Mouse (Mus musculus) granulocyte monocyte progenitor cell, adult 5-6 weeks (primary cell): ENCODE results near the gene Rnh1. TPM values are rescaled to one million over a fixed set of nuclear protein-coding genes. Genes with fewer than 3 reads are reported as not detected.

Source experiments
- ATAC-seq: replicated peaks from 2 replicates; pipeline ENCODE4 v1.8.0; 2016; ENCODE audit warnings: mild to moderate bottlenecking, moderate TSS enrichment, inconsistent platforms; ENCODE audit not compliant: poor library complexity, severe bottlenecking
- total RNA-seq, 2 experiments: library from RNA; stranded (forward) in 1 of 2; stranded (reverse) in 1 of 2; fragments of 200-712, 200-1000 nt in 1 of 2; fragments of >200 nt in 1 of 2; fragmentation: Nextera tagmentation in 1 of 2; gene quantifications; 2 replicates each; pipeline ENCODE4 v1.2.3; 2014 to 2017

Gene Rnh1
- total RNA-seq, 2 experiments from 2014 or later, result 45.2 to 109 TPM

DNA sequence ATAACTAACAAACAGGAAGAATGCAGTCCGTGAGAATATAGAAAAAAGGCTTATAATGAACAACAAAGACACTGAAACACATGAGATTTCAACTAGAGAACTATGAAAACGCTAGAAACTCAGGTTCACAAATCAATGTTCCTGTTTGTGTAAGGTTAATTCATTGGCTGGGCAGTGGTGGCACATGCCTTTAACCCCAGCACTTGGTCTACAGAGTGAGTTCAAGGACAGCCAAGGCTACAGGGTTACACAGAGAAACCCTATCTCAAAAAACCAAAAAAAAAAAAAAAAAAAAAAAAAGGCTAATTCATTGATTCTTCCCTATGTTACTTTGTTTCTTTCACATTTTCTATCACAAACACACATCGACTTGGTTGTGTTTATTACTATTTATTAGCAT, 52.1 kb downstream of the Rnh1 start:
- ATAC-seq, result no peak

DNA sequence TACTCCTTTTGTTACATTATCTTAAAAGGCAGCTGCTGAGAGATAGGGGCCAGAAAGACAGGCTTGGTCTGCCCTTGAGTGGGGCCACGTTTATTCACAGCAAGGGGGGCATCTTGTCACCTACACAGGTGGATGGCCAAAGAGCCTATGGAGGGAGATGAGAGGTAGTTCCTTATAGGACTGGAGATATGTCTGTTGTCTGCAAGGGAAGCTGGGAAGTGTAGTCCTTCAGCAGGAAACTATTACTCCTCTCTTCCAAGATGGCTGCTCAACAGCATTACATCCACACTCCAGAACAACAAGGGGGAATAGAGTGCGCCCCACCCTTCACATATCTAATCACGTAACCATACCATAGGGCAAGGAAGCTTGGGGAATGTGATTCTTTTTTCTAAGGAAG, 53.2 kb downstream of the Rnh1 start:
- ATAC-seq, result no peak

DNA sequence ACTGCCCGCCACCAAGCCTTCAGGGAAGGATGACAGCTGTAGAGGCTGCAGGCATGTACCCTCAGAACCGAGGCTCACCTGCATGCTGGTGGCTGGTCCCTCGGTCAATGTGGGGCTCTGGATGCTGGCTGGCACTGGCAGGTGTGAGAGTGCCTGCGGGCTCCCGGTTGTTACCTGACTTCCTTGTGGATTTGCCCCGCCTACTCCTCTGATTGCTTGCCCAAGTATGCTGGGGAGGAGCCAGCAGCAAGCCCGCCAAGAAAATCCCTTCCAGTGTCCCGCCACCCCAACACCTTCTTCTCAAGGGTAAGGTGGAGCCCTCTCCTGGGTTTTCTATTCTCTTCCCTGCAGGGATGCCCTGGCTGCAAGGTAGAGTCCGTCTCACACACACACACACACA, 55.0 kb downstream of the Rnh1 start, which contains the start of gene Ano9:
TSS of gene Ano9 (minus strand) at position 171 of the 400 bp plus-strand sequence.
- ATAC-seq, result no peak

DNA sequence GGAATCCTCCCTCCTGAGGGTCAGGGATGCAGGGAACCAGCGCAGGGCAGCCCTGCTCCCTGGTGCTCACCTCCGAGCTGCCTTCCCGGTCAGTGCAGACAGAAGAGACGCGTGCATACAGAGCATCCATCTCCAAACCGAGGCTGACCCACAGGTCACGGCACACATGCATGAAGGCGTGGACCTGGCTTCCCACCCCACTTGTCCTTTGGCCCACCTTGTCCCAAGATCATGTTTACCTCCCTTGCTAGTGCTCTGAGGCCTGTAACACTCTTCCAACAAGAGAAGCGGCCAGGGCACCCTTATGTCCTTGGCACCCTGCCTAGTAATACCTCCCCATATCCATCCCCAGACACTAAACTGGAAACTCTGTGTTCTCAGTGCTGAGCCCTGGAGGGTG, 56.8 kb downstream of the Rnh1 start:
- ATAC-seq, result no peak

Other genes with a start within 250 kb of the Rnh1 start
- 6.6 and 11.5 TPM in 2 replicates for gene Pgghg, start 231.5 kb downstream of the Rnh1 start, total RNA-seq (2014; fragmentation: Nextera tagmentation)
- gene Pgghg, start 231.5 kb downstream of the Rnh1 start, total RNA-seq (2017), result 6.9 and 7.8 TPM in 2 replicates
- 1.7 TPM in 1 of 2 replicates, not detected in the other for gene Ifitm5, start 222.6 kb downstream of the Rnh1 start, total RNA-seq (2014; fragmentation: Nextera tagmentation)
- gene Ifitm5, start 222.6 kb downstream of the Rnh1 start, total RNA-seq (2017), result not detected in 2 replicates
- not detected in 2 replicates for gene Gm45717, start 216.9 kb downstream of the Rnh1 start, total RNA-seq (2014; fragmentation: Nextera tagmentation)
- not detected in 2 replicates for gene Gm45717, start 216.9 kb downstream of the Rnh1 start, total RNA-seq (2017)
- 555 and 581 TPM in 2 replicates for gene Ifitm2, start 216.9 kb downstream of the Rnh1 start, total RNA-seq (2014; fragmentation: Nextera tagmentation)
- 354 and 388 TPM in 2 replicates for gene Ifitm2, start 216.9 kb downstream of the Rnh1 start, total RNA-seq (2017)
- gene Ifitm1, start 205.6 kb downstream of the Rnh1 start, total RNA-seq (2014; fragmentation: Nextera tagmentation), result 79.9 and 149 TPM in 2 replicates
- gene Ifitm1, start 205.6 kb downstream of the Rnh1 start, total RNA-seq (2017), result 18.5 and 25.3 TPM in 2 replicates
- gene Ifitm3, start 162.1 kb downstream of the Rnh1 start, total RNA-seq (2014; fragmentation: Nextera tagmentation), result 146 and 224 TPM in 2 replicates
- gene Ifitm3, start 162.1 kb downstream of the Rnh1 start, total RNA-seq (2017), result 55.6 and 69.2 TPM in 2 replicates
- gene Ifitm6, start 154.9 kb downstream of the Rnh1 start, total RNA-seq (2014; fragmentation: Nextera tagmentation), result 17.9 and 48.1 TPM in 2 replicates
- gene Ifitm6, start 154.9 kb downstream of the Rnh1 start, total RNA-seq (2017), result 22.5 and 42.5 TPM in 2 replicates
- gene Gm17387, start 143.7 kb downstream of the Rnh1 start, total RNA-seq (2014; fragmentation: Nextera tagmentation), result not detected in 2 replicates
- not detected in 2 replicates for gene Gm17387, start 143.7 kb downstream of the Rnh1 start, total RNA-seq (2017)
- 0.60 and 3.6 TPM in 2 replicates for gene B4galnt4, start 111.8 kb downstream of the Rnh1 start, total RNA-seq (2014; fragmentation: Nextera tagmentation)
- gene B4galnt4, start 111.8 kb downstream of the Rnh1 start, total RNA-seq (2017), result 0.26 TPM in 1 of 2 replicates, not detected in the other
- gene Pkp3, start 94.6 kb downstream of the Rnh1 start, total RNA-seq (2014; fragmentation: Nextera tagmentation), result 1.4 and 2.2 TPM in 2 replicates
- gene Pkp3, start 94.6 kb downstream of the Rnh1 start, total RNA-seq (2017), result 0.52 and 2.7 TPM in 2 replicates
- 16.9 and 30.9 TPM in 2 replicates for gene Sigirr, start 72.3 kb downstream of the Rnh1 start, total RNA-seq (2014; fragmentation: Nextera tagmentation)
- gene Sigirr, start 72.3 kb downstream of the Rnh1 start, total RNA-seq (2017), result 16.6 and 20.2 TPM in 2 replicates
- not detected in 2 replicates for gene Ano9, start 55.1 kb downstream of the Rnh1 start, total RNA-seq (2014; fragmentation: Nextera tagmentation)
- not detected in 2 replicates for gene Ano9, start 55.1 kb downstream of the Rnh1 start, total RNA-seq (2017)
- 14.0 and 17.5 TPM in 2 replicates for gene Ptdss2, start 50.5 kb downstream of the Rnh1 start, total RNA-seq (2014; fragmentation: Nextera tagmentation)
- gene Ptdss2, start 50.5 kb downstream of the Rnh1 start, total RNA-seq (2017), result 4.2 and 7.1 TPM in 2 replicates
- 57.4 and 69.3 TPM in 2 replicates for gene Hras, start 21.1 kb upstream of the Rnh1 start, total RNA-seq (2014; fragmentation: Nextera tagmentation)
- gene Hras, start 21.1 kb upstream of the Rnh1 start, total RNA-seq (2017), result 24.9 and 28.8 TPM in 2 replicates
- gene Lrrc56, start 21.3 kb upstream of the Rnh1 start, total RNA-seq (2014; fragmentation: Nextera tagmentation), result 1.4 and 2.4 TPM in 2 replicates
- 0.52 and 0.62 TPM in 2 replicates for gene Lrrc56, start 21.3 kb upstream of the Rnh1 start, total RNA-seq (2017)
- gene Lmntd2, start 41.2 kb upstream of the Rnh1 start, total RNA-seq (2014; fragmentation: Nextera tagmentation), result 2.2 TPM in 1 of 2 replicates, not detected in the other
- gene Lmntd2, start 41.2 kb upstream of the Rnh1 start, total RNA-seq (2017), result 0.34 TPM in 1 of 2 replicates, not detected in the other
- gene Rassf7, start 43.0 kb upstream of the Rnh1 start, total RNA-seq (2014; fragmentation: Nextera tagmentation), result 3.1 and 4.5 TPM in 2 replicates
- 2.0 and 4.5 TPM in 2 replicates for gene Rassf7, start 43.0 kb upstream of the Rnh1 start, total RNA-seq (2017)
- 70.9 and 75.4 TPM in 2 replicates for gene Phrf1, start 55.9 kb upstream of the Rnh1 start, total RNA-seq (2014; fragmentation: Nextera tagmentation)
- 51.7 and 57.7 TPM in 2 replicates for gene Phrf1, start 55.9 kb upstream of the Rnh1 start, total RNA-seq (2017)
- gene Irf7, start 93.6 kb upstream of the Rnh1 start, total RNA-seq (2014; fragmentation: Nextera tagmentation), result 0.38 and 1.3 TPM in 2 replicates
- gene Irf7, start 93.6 kb upstream of the Rnh1 start, total RNA-seq (2017), result 2.1 and 2.7 TPM in 2 replicates
- not detected in 2 replicates for gene Cdhr5, start 103.9 kb upstream of the Rnh1 start, total RNA-seq (2014; fragmentation: Nextera tagmentation)
- not detected in 2 replicates for gene Cdhr5, start 103.9 kb upstream of the Rnh1 start, total RNA-seq (2017)
- not detected in 2 replicates for gene Sct, start 106.3 kb upstream of the Rnh1 start, total RNA-seq (2014; fragmentation: Nextera tagmentation)
- not detected in 2 replicates for gene Sct, start 106.3 kb upstream of the Rnh1 start, total RNA-seq (2017)
- not detected in 2 replicates for gene Drd4, start 119.1 kb upstream of the Rnh1 start, total RNA-seq (2014; fragmentation: Nextera tagmentation)
- not detected in 2 replicates for gene Drd4, start 119.1 kb upstream of the Rnh1 start, total RNA-seq (2017)
- 43.3 and 52.4 TPM in 2 replicates for gene Deaf1, start 154.8 kb upstream of the Rnh1 start, total RNA-seq (2014; fragmentation: Nextera tagmentation)
- 6.3 and 21.4 TPM in 2 replicates for gene Deaf1, start 154.8 kb upstream of the Rnh1 start, total RNA-seq (2017)
- gene Tmem80, start 154.9 kb upstream of the Rnh1 start, total RNA-seq (2014; fragmentation: Nextera tagmentation), result 6.0 and 13.2 TPM in 2 replicates
- gene Tmem80, start 154.9 kb upstream of the Rnh1 start, total RNA-seq (2017), result 4.5 and 8.7 TPM in 2 replicates
- gene Eps8l2, start 166.0 kb upstream of the Rnh1 start, total RNA-seq (2014; fragmentation: Nextera tagmentation), result 0.11 TPM in 1 of 2 replicates, not detected in the other
- gene Eps8l2, start 166.0 kb upstream of the Rnh1 start, total RNA-seq (2017), result not detected in 2 replicates
- gene Taldo1, start 219.3 kb upstream of the Rnh1 start, total RNA-seq (2014; fragmentation: Nextera tagmentation), result 289 and 344 TPM in 2 replicates
- 559 and 668 TPM in 2 replicates for gene Taldo1, start 219.3 kb upstream of the Rnh1 start, total RNA-seq (2017)
- 19.7 and 41.9 TPM in 2 replicates for gene Gatd1, start 241.3 kb upstream of the Rnh1 start, total RNA-seq (2014; fragmentation: Nextera tagmentation)
- gene Gatd1, start 241.3 kb upstream of the Rnh1 start, total RNA-seq (2017), result 10.8 and 15.6 TPM in 2 replicates